Mouse (Mus musculus): ENCODE data around the gene Ubtf.
A peak's percentile ranks its signal among the peaks of the same experiment; 100 is the strongest.
"Not testable (repeated sequence)": the region's sequence is repeated elsewhere in the genome, so short reads cannot be mapped to it uniquely, and the experiment has no call there.

Ubtf gene

DNA sequence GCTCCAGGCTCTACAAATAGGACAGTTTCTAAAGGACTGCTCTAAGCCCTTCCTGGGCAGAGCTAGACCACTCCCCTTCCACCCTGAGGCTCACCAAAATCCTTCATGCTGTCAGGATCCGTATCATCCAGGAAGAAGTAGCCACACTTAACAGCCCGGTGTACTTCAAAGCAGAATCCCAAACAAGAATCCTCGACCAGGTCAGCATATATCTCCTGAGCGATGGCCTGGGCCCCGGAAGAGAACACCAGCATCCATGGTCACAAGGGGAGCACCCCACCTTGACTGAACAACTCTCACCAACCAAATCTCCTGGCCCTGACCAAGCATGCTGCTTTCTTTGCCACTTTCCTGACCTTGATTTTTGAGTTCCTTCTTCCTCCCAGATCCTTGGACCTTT lies 25.1 kb downstream of the Ubtf start:
- DNase-seq (ENCODE audit: low spot score) = no peak

DNA sequence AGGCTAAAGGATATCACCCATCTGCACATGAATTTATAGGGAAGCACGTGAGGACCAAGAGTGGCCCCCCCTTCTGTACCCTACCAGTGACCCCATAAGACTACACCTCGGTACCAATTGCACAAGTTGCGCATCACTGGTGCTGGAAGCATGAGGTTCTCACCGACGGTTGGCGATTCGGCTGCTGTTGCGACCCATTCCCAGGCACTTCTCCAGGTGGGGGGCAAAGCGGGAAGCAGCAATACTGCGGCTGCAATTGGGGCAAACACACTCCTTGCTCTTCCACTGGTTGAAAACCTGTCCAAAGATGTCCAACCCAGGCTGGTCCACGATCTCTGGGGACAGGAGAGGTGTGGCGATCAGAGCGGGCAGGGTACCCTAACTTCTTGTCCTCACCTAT lies 25.6 kb downstream of the Ubtf start:
- no peak for DNase-seq (ENCODE audit: low spot score)

DNA sequence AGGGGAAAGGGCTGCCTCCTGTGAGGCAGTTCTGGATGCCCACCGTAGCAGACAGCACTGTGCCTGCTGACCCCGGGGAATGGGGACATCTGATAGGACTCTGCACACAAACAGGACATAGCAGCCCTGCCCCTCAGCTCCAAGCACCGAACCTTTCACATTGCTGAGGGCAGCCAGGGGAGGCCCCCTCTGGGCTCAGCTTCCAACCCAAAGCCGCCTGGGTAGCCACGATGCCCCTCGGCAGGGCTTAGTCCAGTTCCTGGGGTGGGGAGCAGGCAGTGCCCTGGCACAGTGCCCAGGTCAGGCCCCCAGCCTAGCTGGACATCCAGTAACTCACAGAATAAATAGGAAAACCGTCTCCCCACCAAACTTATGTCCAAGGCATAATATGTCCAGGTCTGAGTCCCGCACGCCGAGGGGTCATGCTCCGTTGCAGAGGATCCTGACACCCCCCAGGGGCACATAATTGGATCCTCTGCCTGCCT lies 28.4 kb downstream of the Ubtf start:
- no peak for DNase-seq (ENCODE audit: low spot score)

DNA sequence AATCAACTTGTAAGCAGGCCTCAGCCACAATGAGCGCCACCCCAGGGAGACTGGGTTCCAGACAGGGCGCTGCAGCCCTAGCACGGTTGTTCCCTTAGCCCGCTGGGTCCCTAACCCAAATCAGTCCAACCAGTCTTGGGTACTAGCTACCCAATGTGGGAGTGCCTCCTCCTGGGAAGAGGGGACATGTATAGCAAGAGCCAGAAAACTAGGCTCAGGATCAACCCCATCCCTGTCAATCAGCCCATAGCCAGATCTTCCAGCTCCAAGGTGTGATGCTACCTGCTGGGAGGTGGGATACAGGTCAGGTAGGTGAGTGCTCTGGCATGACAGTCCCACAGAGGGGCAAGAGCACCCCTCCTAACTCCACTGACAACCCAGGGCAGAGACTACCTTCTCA lies 29.4 kb downstream of the Ubtf start:
- no peak for DNase-seq (ENCODE audit: low spot score)

DNA sequence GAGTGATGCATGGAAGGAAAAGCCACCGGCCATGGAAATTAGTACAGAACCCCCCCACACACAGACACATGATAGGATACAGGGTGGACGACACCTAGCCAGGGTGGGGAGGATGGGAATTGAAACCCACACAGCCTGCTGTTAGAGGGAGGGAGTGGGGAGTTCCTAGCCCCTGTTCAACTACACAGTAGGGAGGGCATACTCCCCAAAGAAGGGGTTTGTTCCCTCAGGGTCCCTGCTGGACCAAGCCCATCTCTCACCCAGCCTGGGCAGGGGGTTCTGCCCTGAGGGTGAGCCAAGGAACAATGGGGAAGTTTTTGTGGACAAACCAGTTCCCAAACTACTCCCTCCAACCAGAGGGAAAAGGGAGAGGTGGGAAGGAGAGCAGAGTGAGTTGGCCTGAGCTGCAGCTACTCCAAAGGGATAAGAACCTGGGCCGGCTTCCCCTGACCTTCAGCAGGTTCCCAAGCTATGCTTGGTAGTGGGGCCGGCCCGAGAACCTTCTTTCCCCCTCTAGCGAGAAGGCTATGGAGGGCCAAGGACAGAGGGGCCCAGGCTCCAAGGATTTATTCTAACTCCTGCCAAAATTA lies 29.9 kb downstream of the Ubtf start:
- no peak for DNase-seq (ENCODE audit: low spot score)

DNA sequence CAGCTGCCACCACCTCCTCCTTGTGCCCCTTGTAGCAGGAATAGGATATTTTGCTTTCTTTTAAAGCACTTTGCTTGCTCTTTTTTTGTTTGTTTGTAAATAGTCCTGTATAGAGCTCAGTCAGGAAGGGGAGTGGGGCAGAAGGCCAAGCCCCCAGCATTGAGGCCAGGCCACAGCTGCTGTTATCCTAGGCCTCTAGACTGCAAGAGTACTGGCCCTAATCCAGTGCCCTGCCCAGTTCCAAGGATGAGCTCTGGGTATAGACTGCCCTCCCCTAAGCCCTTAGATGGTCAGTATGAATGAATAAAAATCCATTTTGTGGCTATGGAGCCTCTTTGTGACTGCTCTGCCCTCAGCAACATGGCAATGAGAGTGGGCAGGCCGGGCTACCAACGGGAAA lies 30.6 kb downstream of the Ubtf start:
- DNase-seq (ENCODE audit: low spot score) = no peak

DNA sequence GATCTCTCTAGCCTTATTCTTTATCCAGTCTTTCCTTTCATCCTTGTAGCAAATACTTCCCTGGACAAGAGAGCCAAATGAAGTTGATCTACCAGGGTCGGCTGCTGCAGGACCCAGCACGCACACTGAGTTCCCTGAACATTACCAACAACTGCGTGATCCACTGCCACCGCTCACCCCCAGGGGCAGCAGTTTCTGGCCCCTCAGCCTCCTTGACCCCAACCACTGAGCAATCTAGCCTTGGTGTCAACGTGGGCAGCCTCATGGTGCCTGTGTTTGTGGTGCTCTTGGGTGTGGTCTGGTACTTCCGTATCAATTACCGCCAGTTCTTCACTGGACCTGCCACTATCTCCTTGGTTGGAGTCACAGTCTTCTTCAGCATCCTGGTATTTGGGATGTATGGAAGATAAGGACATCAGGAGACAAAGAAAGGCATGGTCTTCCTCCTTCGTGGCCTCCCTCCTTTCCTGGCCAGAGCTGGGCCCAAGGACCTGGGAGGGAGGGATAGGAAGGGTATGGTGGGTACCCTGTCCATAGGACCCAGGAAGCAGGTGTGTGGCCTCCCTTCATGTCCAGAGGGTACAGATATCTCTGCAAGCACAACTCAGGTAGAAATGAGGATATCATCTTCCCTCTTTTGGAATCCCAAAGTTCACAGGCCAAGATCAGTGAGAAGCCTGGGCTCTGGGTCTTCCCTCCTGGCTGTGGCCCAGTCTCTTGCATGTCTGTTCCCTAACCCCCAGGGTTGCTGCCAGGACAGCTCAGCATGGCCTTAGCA lies 31.3 kb downstream of the Ubtf start:
- DNase-seq (ENCODE audit: low spot score) = no peak

DNA sequence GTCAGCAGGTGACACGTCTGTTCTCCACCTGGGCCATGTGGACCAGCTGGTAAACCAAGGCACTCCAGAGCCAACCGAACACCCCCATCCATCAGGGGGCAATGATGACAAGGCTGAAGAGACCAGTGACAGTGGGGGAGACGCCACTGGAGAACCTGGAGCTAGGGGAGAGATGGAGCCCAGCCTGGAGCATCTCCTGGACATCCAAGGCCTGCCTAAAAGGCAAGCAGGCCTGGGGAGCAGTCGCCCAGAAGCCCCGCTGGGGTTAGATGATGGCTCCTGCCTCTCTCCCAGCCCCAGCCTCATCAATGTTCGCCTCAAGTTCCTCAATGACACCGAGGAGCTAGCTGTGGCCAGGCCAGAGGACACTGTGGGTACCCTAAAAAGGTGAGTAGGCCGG lies 32.1 kb downstream of the Ubtf start:
- DNase-seq (ENCODE audit: low spot score) = no peak

DNA sequence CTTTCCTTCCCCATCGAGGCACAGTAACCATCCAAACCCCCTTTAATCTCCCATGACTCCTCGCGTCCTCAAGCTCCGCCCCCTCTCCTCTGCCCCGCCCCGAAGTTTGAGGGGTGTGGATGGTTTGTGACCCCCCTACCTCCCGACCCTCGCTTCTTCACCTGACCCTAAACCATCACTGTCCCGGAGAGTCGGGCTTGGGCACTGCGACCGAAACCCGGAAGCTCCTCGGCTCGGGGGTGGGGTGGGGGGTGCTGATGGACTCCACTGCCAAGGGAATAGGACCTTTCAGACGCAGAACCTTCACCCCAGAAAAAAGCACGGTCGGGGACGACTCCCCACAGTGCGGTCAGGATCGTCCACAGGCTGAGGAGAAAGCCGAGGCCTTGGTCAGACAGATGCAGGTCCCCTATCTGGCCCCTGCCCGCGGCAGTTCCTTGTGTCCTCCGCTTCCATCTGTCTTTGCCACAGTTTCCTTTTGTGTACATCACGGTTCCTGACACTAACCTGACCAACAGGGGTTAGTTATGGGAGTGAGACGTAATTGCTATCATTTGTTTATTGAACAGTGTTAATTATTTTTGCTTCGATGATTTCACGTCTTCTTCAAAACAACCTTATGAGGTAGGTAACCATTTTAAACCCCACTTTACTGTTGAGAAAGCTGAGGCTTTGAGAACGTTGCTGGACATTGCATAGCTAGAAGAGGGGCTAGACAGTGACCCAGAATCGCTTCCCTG lies 34.3 kb downstream of the Ubtf start:
- DNase-seq (ENCODE audit: low spot score) = peak; percentile 38

DNA sequence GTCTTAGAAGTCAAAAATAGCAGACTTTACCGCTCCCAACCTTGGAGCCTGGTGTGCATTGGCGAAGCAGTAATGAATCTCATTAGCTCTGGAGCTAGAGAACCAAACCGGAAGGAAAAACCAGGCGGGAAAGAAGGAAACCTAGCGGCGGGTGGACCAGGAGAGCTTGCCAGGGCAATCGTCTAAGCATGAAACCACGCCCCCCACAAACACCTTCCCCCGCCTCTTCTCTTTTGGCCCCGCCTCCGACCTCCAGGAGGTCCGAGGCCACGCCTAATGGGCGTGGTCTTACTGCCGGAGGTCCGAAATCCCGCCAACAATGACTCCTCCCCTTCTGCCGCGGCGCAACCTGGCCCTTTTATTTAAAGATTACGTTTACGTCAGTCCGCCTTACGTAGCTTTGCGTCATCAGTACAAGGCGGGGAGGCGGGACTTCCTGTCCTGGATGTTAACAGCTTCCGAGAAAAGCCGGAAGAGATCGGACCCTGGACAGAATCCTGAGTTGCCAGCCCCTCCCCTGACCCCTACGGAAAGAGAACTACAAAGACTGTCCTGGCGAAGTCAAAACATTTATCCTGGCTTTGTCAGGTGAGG lies 34.9 kb downstream of the Ubtf start, which contains the start of gene Tmub2:
Tmub2 (plus strand) TSS at position 431 of the 594 bp plus-strand sequence.
- DNase-seq (ENCODE audit: low spot score) = peak; percentile 98

DNA sequence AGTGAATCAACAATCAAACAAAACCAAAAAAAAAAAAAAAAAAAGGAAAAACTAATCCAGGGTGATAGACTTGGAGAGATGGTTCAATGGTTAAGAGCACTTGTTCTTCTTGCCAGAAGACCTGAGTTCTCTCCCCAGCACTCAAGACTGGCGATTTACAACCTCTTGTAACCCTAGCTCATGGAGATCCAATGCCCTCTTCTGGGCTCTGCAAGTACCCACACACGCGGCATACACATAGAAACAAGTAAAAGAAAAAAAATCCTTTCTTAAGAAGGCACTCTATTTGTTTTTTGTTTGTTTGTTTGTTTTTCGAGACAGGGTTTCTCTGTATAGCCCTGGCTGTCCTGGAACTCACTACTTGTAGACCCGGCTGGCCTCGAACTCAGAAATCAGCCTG lies 35.6 kb downstream of the Ubtf start:
- DNase-seq (ENCODE audit: low spot score) = no peak

DNA sequence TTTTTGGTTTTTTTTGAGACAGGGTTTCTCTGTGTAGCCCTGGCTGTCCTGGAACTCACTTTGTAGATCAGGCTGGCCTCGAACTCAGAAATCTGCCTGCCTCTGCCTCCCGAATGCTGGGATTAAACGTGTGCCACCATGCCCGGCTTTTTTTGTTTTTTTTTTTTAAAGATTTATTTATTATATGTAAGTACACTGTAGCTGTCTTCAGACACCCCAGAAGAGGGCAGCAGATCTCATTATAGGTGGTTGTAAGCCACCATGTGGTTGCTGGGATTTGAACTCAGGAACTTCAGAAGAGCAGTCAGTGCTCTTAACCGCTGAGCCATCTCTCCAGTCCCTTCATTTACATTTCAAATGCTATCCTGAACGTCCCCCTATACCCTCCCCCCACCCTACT lies 39.3 kb downstream of the Ubtf start:
- not testable (repeated sequence) for DNase-seq (ENCODE audit: low spot score)

DNA sequence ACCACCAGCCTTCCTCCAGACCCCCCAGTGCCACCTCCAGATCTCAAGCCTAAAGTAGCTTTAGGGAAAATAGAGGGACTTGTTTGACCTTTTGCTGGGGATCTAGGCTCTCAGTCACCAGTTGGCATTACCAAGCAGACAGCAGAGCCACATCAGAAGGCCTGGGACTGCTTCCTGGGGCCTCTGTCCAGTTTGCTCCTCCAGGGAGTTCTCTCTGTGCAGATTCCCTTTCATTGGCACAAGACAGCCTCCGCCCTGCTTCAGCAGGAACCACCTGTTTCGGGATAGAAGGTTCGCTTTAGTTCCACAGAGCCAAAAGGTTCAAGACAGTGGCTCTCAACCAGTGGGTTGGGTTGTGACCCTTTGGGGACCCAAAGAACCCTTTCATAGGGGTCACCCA lies 39.9 kb downstream of the Ubtf start:
- no peak for DNase-seq (ENCODE audit: low spot score)

DNA sequence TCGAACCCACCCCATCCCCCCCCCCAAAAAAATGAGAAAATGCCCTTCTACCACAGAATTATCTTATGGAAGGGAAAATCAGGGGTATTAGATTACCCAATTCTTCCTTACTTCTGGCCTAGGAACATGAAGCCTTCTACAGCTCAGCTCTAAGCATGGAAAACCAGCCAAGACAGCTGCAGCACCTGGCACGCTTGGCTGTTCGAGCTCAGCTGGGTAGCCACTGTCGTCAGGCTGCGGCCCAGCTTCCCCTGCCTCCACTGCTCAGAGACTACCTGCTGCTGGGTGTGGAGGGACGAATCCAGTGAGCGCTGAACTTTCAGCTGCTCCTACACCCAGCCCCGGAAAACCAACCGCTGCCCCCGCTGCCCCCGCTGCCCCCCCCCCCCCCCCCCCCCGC lies 41.8 kb downstream of the Ubtf start:
- no peak for DNase-seq (ENCODE audit: low spot score)

DNA sequence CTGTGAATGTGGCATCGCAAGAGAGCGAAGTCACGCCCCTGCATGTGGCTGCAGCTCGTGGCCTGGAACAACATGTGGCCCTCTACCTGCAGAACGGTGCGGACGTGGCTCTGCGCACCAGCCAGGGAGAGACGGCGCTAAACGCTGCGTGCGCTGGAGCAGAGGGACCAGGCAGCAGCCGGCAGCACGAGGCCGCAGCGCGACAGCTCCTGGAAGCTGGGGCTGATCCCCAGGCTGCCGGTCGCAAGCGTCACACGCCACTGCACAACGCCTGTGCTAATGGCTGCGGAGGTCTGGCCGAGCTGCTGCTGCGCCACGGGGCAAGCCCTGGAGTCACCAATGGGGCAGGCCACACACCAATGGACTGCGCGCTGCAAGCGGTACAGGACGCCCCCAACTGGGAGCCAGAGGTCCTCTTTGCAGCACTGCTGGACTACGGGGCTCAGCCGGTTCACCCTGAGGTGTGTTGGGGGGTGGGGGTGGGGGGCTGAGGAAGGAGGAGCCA lies 43.1 kb downstream of the Ubtf start:
- peak; percentile 70 for DNase-seq (ENCODE audit: low spot score)

DNA sequence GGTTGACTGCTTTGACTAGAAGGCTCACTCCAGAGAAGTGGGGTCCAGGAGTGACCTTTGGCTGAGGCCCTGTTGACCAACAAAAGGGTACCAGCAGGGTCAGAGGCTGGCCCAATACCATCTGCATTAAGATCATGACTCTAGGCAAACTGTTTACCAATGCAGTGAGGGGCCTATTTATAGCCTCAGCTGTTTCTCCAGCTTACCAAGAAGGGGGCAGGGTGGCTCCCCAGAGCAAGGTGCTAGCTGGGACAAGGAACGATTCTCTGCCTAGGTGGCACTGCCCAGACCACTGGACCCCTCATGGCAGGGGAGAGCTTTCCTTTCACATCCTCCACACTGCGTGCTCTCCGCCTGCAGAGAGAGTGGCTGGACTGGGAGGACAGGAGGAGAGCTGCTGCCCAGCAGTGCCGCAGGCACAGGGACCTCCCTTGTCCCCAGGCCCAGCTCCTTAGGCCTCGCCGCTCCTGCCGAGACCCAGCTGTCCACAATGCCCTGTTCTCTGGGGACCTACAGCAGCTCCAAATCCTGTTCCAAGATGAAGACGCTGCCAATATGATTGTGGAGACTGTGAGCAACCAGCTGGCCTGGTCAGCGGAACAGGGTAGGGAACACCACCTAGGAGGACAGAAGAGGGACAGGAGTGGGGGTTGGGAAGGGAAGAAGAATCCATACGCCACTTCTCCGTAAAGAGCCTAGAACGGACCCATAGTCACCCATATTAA lies 50.9 kb downstream of the Ubtf start, which contains the start of gene Asb16:
Asb16 (plus strand) TSS at position 224 of the 725 bp plus-strand sequence.
- DNase-seq (ENCODE audit: low spot score) = no peak

DNA sequence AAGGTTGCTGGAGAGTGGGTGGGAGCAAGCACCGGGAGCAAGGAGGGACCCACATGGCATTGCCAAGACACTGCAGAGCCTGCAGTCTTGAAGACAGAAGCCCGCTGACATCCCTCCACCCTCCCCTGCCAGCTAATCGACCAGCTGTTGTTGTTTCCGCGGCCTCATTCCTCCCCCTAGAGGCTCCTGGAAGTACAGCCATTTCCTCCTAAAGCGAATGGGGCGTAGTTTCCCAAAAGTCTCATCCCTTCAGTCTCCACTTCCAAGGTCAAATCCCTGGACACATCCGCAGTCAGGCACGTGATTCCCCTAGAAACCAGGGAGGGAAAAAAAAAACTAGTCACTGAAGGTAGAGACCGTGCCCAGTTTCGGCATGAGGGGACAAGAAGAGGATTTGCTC lies 52.1 kb downstream of the Ubtf start:
- DNase-seq (ENCODE audit: low spot score) = peak; percentile 82

DNA sequence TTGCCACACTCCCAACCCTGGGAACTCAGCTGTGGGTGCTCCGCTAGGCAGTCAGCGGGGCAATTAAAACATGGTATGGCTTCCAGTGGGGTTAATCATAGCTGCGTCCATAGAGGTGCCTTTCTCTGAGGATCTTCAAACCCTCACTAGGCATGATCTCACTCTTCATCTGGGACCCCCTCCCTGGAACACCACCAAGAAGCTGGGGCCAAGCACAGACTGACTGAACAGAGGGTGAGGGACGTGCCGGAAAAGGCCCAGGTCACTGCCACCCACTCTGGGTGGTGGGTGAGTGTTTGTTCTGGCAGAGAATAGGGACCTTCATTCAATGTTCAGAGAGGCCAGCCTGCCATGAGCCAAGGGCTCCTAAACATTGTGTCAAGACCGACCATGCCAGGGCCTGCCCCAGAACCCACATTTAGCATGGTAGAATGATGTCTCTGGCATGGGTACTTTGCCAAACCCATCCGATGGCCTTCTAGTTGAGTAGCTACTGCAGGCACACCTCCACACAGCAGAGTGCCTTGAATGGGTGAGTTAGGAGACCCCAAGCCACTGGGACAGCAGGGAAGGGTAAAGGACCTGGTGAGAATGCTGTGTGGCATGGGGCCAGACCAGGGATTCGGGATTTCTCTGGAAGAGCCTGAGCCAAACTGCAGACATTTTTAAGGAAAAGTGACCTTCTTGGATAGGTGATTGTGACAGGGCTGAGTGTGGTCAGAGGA lies 52.7 kb downstream of the Ubtf start:
- DNase-seq (ENCODE audit: low spot score) = no peak

DNA sequence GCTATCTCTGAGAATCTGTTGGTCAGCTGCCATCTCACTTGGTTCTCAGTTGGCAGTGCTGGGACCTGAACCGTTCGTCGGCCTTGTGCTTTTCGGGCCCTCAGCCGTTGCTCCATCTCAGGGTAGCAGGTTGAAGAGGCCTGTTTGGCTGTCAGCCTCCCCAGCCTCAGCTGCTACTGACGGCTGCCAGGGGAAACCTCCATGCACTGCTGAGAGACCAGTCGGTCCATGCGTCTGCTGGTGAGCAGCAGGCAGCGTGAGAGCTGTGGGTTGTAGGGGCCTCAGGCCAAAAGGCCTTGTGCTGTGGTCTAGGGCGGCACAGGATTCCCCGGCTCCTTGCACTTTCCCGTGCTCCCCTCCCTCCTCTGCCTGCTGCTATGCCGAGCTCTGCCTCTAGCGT lies 53.7 kb downstream of the Ubtf start:
- no peak for DNase-seq (ENCODE audit: low spot score)

DNA sequence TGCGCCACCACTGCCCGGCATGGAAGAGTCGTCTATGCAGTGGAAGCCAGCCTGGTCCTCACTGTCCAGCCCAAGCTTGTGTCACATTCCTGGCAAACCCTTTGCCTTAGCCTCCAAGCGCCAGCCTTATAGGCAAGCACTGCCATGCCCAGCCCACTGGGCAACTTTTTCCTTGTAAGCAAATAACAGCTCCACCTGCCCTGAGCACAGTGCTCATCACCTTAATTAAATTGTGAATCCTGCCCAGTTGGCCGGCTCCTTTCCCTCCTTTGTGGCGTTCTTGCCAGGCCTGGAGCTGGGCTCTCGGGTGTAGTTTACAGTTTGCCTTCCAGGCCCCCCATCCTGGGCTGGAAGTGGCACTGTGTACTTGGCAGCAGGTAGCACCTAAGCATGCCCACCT lies 56.3 kb downstream of the Ubtf start:
- DNase-seq (ENCODE audit: low spot score) = no peak

DNA sequence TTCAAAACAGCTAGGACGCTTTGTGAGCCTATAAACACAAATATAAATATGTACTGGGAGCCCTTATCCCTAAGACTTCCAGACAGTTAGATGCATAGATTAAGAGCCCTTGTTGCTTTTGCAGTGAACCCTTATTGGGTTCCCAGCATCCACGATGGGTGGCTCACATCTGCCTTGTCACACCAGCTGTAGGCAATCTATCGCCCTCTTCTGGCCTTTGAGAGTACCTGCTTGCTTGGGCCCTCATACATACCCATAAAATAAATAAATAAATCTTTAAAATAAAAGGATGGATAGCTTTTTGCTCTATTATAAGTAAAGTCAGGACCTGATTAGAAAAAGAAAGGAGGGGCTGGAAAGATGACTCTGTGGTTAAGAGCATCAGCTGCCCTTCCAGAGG lies 61.0 kb downstream of the Ubtf start:
- peak; percentile 22 for DNase-seq (ENCODE audit: low spot score)

All from MN1 (cell line).